Mouse (Mus musculus): ENCODE results near the gene Desi1.

The Desi1 gene

GRCm38 (mm10) chr15:82019288-82019687 lies 14.4 kb downstream of the Desi1 start:
- 73% methylated on average over 3 of the region's 3 CpGs for whole genome bisulfite sequencing

GRCm38 (mm10) chr15:82017461-82017860 lies 16.2 kb downstream of the Desi1 start:
- 70% methylated on average over 4 of the region's 4 CpGs for WGBS

GRCm38 (mm10) chr15:82016830-82017229 lies 16.8 kb downstream of the Desi1 start:
- 16% methylated on average over 6 of the region's 6 CpGs for WGBS

GRCm38 (mm10) chr15:82016101-82016808 lies 17.4 kb downstream of the Desi1 start:
- WGBS = under 1% methylated on average over 53 of the region's 53 CpGs

- WGBS = under 1% methylated on average over 39 of the region's 39 CpGs
Measured at GRCm38 (mm10) chr15:82015392-82016100, 18.1 kb downstream of the Desi1 start.

- 11% methylated on average over 9 of the region's 9 CpGs for WGBS
Measured at GRCm38 (mm10) chr15:82014745-82015391, 18.8 kb downstream of the Desi1 start.

- WGBS = 77% methylated on average over 6 of the region's 6 CpGs
Measured at GRCm38 (mm10) chr15:82011947-82012346, 21.7 kb downstream of the Desi1 start.

- 94% methylated on average over 8 of the region's 8 CpGs for WGBS
Measured at GRCm38 (mm10) chr15:82004257-82004656, 29.4 kb downstream of the Desi1 start.

- WGBS = 87% methylated on average over 6 of the region's 6 CpGs
Measured at GRCm38 (mm10) chr15:81993992-81994391, 39.7 kb downstream of the Desi1 start.

GRCm38 (mm10) chr15:81990549-81990948 lies 43.1 kb downstream of the Desi1 start:
- WGBS = 55% methylated on average over 7 of the region's 7 CpGs

- 41% methylated on average over 11 of the region's 11 CpGs for WGBS
Measured at GRCm38 (mm10) chr15:81989371-81990062, 44.1 kb downstream of the Desi1 start.

- WGBS = 70% methylated on average over 3 of the region's 3 CpGs
Measured at GRCm38 (mm10) chr15:81987646-81988045, 46.0 kb downstream of the Desi1 start, which contains the start of gene Xrcc6. Xrcc6 (plus strand) TSS chr15:81987835.

- WGBS = 60% methylated on average over 2 of the region's 2 CpGs
Measured at GRCm38 (mm10) chr15:81985267-81986161, 48.1 kb downstream of the Desi1 start.

GRCm38 (mm10) chr15:81982173-81982572 lies 51.5 kb downstream of the Desi1 start:
- 69% methylated on average over 1 of the region's 1 CpGs for WGBS

- WGBS = 95% methylated on average over 23 of the region's 23 CpGs
Measured at GRCm38 (mm10) chr15:81980321-81980720, 53.3 kb downstream of the Desi1 start, which contains the start of gene 1700029P11Rik. 1700029P11Rik (plus strand) TSS chr15:81980540.

GRCm38 (mm10) chr15:81975156-81975555 lies 58.5 kb downstream of the Desi1 start:
- 88% methylated on average over 8 of the region's 8 CpGs for WGBS

- WGBS = 85% methylated on average over 4 of the region's 4 CpGs
Measured at GRCm38 (mm10) chr15:81970498-81970897, 63.2 kb downstream of the Desi1 start.

GRCm38 (mm10) chr15:81969635-81970034 lies 64.0 kb downstream of the Desi1 start:
- WGBS = 62% methylated on average over 6 of the region's 6 CpGs

- 77% methylated on average over 7 of the region's 7 CpGs for WGBS
Measured at GRCm38 (mm10) chr15:81969173-81969572, 64.5 kb downstream of the Desi1 start.

GRCm38 (mm10) chr15:81968447-81968846 lies 65.2 kb downstream of the Desi1 start:
- 14% methylated on average over 2 of the region's 2 CpGs for WGBS

- WGBS = 86% methylated on average over 5 of the region's 5 CpGs
Measured at GRCm38 (mm10) chr15:81967821-81968220, 65.8 kb downstream of the Desi1 start.
